Mouse (Mus musculus) kidney, embryonic 14.5 days (tissue): ENCODE results near the gene Cxcr4. TPM values are rescaled to one million over a fixed set of nuclear protein-coding genes. Genes with fewer than 3 reads are reported as not detected.

Experiments used
- ATAC-seq: fragments of 200-750 bp; cut with Nextera tagmentation; 2 replicates; pipeline ENCODE4 v1.8.0; 2017; ENCODE audit warnings: moderate number of reproducible peaks, mild to moderate bottlenecking, moderate TSS enrichment, moderate library complexity; ENCODE audit not compliant: low FRiP score, low TSS enrichment
- H3K27ac ChIP-seq: fragments of 300-500 bp; sonication (generic); 2 replicates; pipeline ENCODE4 v1.5.1; 2014; ENCODE audit warnings: low read depth, mild to moderate bottlenecking, low read length, moderate library complexity, mixed read lengths
- H3K27me3 ChIP-seq: fragments of 300-500 bp; sonication (generic); 2 replicates; pipeline ENCODE4 v1.6.1; 2014; ENCODE audit warnings: mild to moderate bottlenecking, low read length; ENCODE audit not compliant: control insufficient read depth, insufficient read depth
- H3K36me3 ChIP-seq: fragments of 300-500 bp; sonication (generic); 2 replicates; pipeline ENCODE4 v1.6.1; 2014; ENCODE audit warnings: low read length, mixed read lengths; ENCODE audit not compliant: control insufficient read depth, insufficient read depth
- H3K4me1 ChIP-seq: fragments of 300-500 bp; sonication (generic); 2 replicates; pipeline ENCODE4 v1.6.1; 2014; ENCODE audit warnings: low read length, mixed read lengths; ENCODE audit not compliant: control insufficient read depth, insufficient read depth
- H3K4me2 ChIP-seq: fragments of 300-500 bp; sonication (generic); replicated peaks from 2 replicates; pipeline ENCODE4 v1.6.1; 2014; ENCODE audit warnings: low read depth, mild to moderate bottlenecking, low read length
- H3K4me3 ChIP-seq: fragments of 300-500 bp; sonication (generic); 2 replicates; pipeline ENCODE4 v1.5.1; 2014; ENCODE audit warnings: mild to moderate bottlenecking, low read length
- H3K9ac ChIP-seq: fragments of 300-500 bp; sonication (generic); 2 replicates; pipeline ENCODE4 v1.6.1; 2014; ENCODE audit warnings: low read depth, mild to moderate bottlenecking, low read length, moderate library complexity
- H3K9me3 ChIP-seq: fragments of 300-500 bp; sonication (generic); 2 replicates; pipeline ENCODE4 v1.6.1; 2016; ENCODE audit warnings: low read length; ENCODE audit not compliant: control insufficient read depth
- WGBS: fragments of 180-500 bp; shearing (Covaris S2); extraction: QIAGEN DNeasy Blood & Tissue Kit; methylation state at CpG from one replicate; pipeline ENCODE4 v1.1.7; 2014; 5-methylcytosine and 5-hydroxymethylcytosine counted together
- polyA plus RNA-seq: library from polyadenylated mRNA; unstranded; fragments of >200 nt; fragmentation: Nextera tagmentation; extraction: Ambion mirVana; gene quantifications from 2 replicates; pipeline ENCODE4 v1.2.1, GENCODE M21; 2014

Cxcr4 gene
- polyA plus RNA-seq, 1 experiment from 2014 or later, result 10.7 TPM

DNA sequence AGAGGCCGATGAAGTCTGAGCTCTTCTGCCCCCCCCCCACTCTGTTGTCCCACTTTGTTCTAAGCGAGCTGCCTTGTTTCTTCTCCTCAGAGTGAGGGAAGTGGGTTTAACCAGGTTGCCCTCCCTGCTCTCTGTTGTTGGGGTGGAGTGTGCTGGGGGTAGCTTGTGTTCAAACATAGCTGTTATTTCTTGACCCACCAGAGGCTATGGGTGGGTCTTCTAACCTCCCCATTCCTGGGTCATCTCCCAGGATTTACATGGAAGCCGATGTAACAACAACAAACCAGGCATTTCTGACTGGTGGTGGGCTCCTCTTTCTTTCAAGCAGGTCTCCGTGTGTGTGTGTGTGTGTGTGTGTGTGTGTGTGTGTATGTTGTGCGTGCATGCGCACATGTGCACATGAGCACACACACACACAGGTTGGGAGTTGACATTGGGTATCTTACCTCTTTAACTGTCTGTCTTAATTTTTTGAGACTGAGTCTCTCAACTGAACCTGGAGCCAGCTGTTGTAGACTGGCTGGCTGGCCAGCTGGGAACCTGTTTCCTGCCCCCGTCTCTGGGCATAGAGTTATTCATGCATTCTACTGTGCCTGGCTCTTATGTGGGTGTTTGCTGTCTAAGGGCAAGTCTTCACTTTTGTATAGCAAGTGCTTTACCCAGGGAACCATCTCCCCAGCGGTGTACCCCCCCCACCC lies 10.7 kb upstream of the Cxcr4 start:
- peaks cover 3% of the 10 kb centered on the region; the same call in 1 of the 2 replicates for H3K4me1 ChIP-seq

DNA sequence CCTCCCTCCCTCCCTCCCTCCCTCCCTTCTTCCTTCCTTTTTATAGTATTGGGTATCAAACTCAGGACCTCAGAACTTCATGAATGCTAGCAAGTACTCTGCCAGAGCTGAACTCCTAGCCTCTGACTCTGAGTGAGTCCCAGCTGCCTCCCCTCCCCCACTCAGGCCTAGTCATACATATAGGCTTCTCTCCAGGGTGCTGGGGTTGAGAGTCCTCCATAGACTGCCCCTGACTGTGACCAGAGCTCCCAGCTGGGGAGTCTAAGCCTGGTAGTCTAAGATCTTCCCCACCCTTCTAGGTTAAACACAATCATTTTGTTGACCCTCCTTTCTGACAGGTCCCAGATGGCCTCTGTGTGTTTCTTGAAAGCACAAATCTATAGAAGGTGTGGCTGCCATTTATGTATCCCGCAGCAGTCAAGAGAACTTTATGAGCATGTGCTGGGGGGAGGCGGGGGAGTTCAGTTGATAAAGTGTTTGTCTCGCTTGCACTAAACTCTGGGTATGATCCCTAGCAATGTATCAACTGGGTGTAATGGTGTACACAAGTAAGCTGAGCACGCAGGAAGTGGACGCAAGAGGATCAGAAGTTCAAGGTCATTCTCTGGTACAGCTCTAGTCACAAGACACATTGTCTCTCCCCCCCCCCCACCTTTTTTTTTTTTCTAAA lies 10.1 kb upstream of the Cxcr4 start:
- no peak overlapping the region for H3K4me3 ChIP-seq

More for the DNA sequence above, 10.7 kb upstream of the Cxcr4 start:
- Histone ChIP-seq H3K4me2 (no peak overlapping the region), H3K27me3 (no peaks in the 10 kb centered on the region), H3K36me3 (no peaks in the 10 kb centered on the region), H3K4me3 (no peak overlapping the region), H3K9ac (no peak overlapping the region), H3K27ac (no peak overlapping the region), H3K9me3 (no peaks in the 10 kb centered on the region)
- 0 out of 2 replicates have a peak, but pooled peaks have one; percentile 5 for ATAC-seq
- WGBS, result 81% methylated on average over 8 of the region's 8 CpGs

DNA sequence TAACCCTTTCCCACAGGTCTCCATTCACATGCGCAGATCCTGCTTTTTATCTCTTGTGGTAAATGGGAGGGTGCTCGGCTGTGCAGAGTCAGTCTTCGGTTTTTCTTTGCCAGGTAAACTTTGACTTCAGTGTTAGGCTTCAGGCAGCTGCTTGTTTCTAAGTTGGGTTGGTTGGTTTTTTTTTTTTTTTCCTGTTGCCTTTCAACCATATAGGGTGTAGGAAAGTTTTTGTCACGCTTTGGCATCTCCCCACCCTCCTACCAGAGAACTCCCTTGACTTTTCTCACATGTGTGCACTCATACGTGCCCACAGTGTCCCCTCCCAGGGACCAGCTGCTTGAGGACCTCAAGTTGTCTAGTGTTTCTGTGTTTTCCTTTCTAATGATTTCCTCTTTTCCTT lies 9.2 kb upstream of the Cxcr4 start:
- H3K9me3 ChIP-seq, result no peaks in the 10 kb centered on the region
- ATAC-seq, result no peak
- WGBS, result 62% methylated on average over 5 of the region's 5 CpGs
- no peaks in the 10 kb centered on the region for H3K27me3 ChIP-seq
- no peaks in the 10 kb centered on the region for H3K36me3 ChIP-seq
- H3K4me3 ChIP-seq, result no peak overlapping the region
- H3K4me1 ChIP-seq, result peaks cover 8% of the 10 kb centered on the region; the same call in 1 of the 2 replicates
- no peak overlapping the region for H3K27ac ChIP-seq
- H3K9ac ChIP-seq, result no peak overlapping the region
- H3K4me2 ChIP-seq, result no peak overlapping the region

More for the DNA sequence above, 10.1 kb upstream of the Cxcr4 start:
- Histone ChIP-seq H3K27me3 (no peaks in the 10 kb centered on the region), H3K4me1 (peaks cover 7% of the 10 kb centered on the region; the same call in 1 of the 2 replicates), H3K9ac (no peak overlapping the region), H3K4me2 (no peak overlapping the region), H3K27ac (no peak overlapping the region), H3K36me3 (no peaks in the 10 kb centered on the region), H3K9me3 (no peaks in the 10 kb centered on the region)
- ATAC-seq, result peak; percentile 59; the same call in 1 of the 2 replicates
- WGBS, result 51% methylated on average over 5 of the region's 5 CpGs

DNA sequence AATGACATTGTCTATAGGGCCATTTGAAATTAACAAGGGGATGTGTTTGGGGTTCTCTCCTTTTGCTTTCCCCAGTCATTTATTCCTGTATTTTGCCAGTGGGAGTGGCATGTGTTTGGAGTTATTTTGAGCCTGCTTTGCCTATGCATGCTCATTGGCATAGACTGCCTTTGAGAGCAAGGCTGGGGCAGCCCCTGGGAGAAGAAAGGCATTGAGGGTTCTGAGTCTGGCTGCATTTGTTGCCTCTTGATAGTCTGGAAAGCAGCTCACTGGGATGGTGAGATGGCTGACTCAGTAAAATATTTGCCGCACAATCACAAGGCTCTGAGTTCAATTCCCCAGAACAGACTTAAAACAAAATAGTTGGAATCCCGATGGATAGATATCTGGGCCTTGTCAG lies 8.5 kb upstream of the Cxcr4 start:
- Histone ChIP-seq H3K4me2 (no peak overlapping the region), H3K4me1 (peaks cover 14% of the 10 kb centered on the region; the same call in 1 of the 2 replicates), H3K4me3 (no peak overlapping the region), H3K36me3 (no peaks in the 10 kb centered on the region), H3K9ac (no peak overlapping the region), H3K27me3 (no peaks in the 10 kb centered on the region), H3K9me3 (no peaks in the 10 kb centered on the region), H3K27ac (no peak overlapping the region)
- ATAC-seq, result no peak
- WGBS, result 91% methylated on average over 2 of the region's 2 CpGs

DNA sequence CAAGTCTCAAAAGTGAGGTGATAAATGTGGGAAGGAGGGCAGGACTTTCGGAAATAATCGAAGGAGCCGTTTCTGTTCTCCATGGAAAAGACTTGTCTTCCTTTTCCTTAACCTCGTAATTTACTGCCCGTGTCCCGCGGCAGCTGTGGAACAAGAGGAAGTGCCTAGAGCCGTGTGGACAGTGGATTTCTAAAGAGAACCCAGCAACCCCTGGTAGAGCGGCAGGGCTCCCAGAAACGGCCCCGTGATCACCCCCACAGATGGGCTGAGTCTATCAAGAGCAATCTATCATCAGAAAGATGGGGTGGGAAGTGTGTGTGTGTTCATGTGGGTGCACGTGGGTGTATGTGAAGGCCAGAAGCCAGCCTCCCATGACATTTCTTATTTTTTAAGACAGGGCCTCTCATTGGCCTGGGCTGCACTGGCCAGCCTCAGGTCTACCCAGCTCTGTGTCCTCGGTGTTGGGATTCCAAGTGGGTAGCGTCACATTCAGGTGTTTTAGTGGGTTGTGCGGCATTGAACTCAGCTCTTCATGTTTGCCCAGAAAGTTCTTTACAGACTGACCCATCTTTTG lies 5.2 kb upstream of the Cxcr4 start:
- Histone ChIP-seq H3K36me3 (no peaks in the 10 kb centered on the region), H3K4me1 (peaks cover 16% of the 10 kb centered on the region; the same call in 1 of the 2 replicates), H3K27me3 (no peaks in the 10 kb centered on the region), H3K9ac (no peak overlapping the region), H3K9me3 (no peaks in the 10 kb centered on the region), H3K4me2 (no peak overlapping the region), H3K4me3 (no peak overlapping the region), H3K27ac (no peak overlapping the region)
- no peak for ATAC-seq
- 29% methylated on average over 15 of the region's 15 CpGs for WGBS

DNA sequence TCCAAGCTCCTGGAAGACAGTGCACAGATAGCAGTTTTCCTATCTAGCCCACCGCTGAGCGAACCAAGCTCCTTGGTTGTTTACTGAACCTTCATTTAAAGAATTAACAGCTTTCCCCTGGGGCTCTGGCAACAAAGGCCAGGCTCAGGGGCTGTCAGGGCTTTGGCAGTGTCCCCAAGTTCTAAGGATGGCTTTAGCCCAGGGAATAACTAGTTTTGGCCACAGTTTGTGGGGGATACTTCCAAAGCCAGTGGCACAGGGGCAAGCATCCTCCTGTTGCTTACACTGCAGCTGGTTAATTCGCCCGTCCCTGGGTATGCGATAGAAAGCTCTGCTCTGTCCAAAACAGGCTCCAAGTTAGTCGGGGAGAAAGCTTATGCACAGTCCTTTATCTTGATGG lies 3.4 kb upstream of the Cxcr4 start:
- Histone ChIP-seq H3K4me2 (no peak overlapping the region), H3K27ac (no peak overlapping the region), H3K36me3 (no peaks in the 10 kb centered on the region), H3K4me3 (no peak overlapping the region), H3K9ac (no peak overlapping the region), H3K9me3 (no peaks in the 10 kb centered on the region), H3K27me3 (no peaks in the 10 kb centered on the region), H3K4me1 (peaks cover 13% of the 10 kb centered on the region; the same call in 1 of the 2 replicates)
- WGBS, result 26% methylated on average over 6 of the region's 6 CpGs
- ATAC-seq, result no peak

DNA sequence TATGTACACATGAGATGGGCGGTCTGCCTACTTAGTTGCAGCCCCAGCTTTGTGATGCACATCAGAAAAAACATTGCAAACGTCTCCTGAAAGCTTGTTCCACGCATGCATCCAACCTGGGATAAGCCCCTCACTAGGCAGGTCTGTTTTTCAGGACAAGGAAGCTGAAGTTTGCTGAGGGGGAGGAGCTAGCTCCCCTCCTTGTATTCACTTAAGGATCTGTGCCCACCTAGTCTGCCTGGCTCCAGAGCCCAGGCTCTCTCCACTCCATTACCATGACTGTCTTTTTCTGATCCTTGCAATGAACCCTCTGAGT lies 3.0 kb upstream of the Cxcr4 start:
- ATAC-seq, result no peak
- Histone ChIP-seq H3K27me3 (no peaks in the 10 kb centered on the region), H3K4me3 (no peak overlapping the region), H3K9ac (no peak overlapping the region), H3K4me2 (no peak overlapping the region), H3K9me3 (no peaks in the 10 kb centered on the region), H3K4me1 (peaks cover 13% of the 10 kb centered on the region; the same call in 1 of the 2 replicates), H3K27ac (no peak overlapping the region), H3K36me3 (no peaks in the 10 kb centered on the region)
- WGBS, result 13% methylated on average over 3 of the region's 3 CpGs

DNA sequence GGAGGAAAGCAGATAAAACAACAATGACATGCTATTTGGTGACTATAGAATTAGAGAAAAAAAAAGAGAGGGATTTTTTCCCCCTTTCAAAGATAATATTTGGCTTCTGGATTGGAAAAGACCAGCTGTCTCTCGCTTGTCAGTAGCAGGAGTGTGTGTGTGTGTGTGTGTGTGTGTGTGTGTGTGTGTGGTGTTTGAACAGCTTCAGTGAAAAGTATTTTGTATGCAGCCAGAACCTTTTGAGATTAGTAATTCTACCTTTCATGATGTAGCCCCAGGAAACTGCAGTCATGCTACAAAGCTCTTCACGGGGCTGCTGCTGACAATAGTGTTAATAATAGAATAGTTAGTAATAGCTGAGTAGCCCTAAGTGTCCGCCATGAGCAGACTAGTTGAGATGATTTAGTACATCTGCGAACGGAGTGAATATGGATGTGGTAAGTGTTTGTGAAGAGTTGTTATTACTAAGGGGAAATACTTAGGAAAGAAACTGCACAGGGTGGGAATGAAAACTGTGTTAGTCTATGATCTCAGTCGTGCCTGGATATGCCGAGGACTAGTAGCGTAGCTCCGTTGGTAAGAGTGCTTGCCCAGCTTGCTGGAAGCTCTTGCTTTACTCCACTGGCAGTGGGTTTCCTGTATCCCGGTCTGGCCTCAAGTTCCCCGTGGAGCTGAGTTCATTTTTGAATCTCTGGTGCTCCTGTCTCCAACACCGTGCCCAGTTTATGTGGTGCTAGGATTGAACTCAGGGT lies 2.4 kb upstream of the Cxcr4 start:
- no peak overlapping the region for H3K4me2 ChIP-seq
- H3K4me1 ChIP-seq, result peaks cover 13% of the 10 kb centered on the region; the same call in 1 of the 2 replicates
- no peaks in the 10 kb centered on the region for H3K9me3 ChIP-seq
- ATAC-seq, result no peak
- H3K27ac ChIP-seq, result no peak overlapping the region
- WGBS, result 34% methylated on average over 12 of the region's 12 CpGs
- H3K36me3 ChIP-seq, result peaks cover under 1% of the 10 kb centered on the region; the same call in 1 of the 2 replicates
- no peaks in the 10 kb centered on the region for H3K27me3 ChIP-seq
- no peak overlapping the region for H3K4me3 ChIP-seq
- H3K9ac ChIP-seq, result no peak overlapping the region
